Mouse (Mus musculus): ENCODE measurements around the gene Mkrn2.

GRCm38 (mm10) chr6:115626121-115626520, 24.4 kb downstream of the Mkrn2 start:
- TF ChIP-seq CTCF (IDR thresholded peaks at IDR 0.05; ENCODE audit: borderline replicate concordance, extremely low read depth, insufficient read depth, insufficient read length) (no peak), POLR2A (IDR thresholded peaks at IDR 0.05; ENCODE audit: borderline replicate concordance, extremely low read depth, insufficient read depth, insufficient read length, poor library complexity, severe bottlenecking) (no peak)

All from brain, embryonic 14.5 days (tissue).